Mouse (Mus musculus) retina, adult 2 months (tissue): ENCODE data around the gene Msantd2.

Experiments
- DNase-seq: peaks from one replicate; pipeline ENCODE4 v3.0.0-alpha.2; 2012; ENCODE audit warnings: low read depth, low spot score

The Msantd2 gene

DNA sequence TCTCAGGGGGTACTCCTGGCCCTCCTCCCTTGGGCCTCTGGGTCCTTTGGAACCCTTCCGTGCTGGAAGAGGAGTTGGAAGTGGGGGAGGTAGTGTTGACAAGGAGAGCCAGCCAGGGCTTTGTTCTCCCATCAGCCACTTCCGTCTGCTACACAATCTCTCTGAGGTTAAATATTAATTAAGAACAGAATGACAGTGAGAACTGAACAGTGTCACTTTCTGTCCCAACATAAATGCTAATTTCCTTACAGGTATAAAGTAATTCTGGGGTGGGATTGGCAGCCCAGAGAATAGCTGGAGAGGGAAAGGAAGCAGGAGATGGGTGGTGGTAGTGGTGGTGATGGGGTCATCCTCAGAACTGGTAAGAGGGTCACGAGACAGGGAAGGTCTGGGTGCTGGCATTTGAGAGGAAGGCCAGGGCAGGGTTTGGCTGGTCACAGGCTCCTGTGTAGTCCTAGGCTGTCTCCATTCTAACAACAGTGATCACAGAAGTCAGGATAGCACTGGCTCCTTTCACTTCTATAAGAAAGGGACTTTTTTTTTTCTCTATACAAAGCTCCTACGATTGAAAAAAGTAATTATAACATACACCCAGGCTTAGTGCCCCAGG lies 79.6 kb downstream of the Msantd2 start:
- DNase-seq = no peak

DNA sequence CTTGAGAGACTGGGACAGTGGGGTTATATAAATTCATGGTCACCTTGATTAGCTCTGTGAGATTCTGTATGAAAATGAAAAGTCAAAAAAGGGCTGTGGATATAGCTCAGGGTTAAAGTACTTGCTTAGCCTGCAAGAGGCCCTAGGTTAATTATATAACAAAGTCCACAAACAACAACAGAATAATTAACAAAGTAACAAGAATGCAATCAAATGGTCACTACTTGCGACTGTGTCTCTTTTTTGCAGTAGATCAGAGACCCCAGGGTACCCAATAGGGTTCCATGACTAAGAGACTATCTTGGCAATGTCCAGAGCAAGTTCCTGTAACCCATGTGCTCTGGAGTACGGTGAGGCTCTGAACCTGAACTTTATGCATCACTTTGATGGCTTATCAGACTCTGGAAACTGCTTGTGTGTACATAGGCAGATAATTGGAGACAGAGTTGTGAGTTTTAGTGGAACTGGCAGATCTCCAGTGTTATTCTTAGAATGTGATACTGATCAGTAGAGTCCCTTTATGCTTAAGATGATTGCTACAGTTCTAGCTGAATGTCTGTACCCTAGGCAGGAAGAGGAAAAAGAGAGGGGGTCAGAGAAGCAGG lies 80.2 kb downstream of the Msantd2 start:
- DNase-seq = no peak

DNA sequence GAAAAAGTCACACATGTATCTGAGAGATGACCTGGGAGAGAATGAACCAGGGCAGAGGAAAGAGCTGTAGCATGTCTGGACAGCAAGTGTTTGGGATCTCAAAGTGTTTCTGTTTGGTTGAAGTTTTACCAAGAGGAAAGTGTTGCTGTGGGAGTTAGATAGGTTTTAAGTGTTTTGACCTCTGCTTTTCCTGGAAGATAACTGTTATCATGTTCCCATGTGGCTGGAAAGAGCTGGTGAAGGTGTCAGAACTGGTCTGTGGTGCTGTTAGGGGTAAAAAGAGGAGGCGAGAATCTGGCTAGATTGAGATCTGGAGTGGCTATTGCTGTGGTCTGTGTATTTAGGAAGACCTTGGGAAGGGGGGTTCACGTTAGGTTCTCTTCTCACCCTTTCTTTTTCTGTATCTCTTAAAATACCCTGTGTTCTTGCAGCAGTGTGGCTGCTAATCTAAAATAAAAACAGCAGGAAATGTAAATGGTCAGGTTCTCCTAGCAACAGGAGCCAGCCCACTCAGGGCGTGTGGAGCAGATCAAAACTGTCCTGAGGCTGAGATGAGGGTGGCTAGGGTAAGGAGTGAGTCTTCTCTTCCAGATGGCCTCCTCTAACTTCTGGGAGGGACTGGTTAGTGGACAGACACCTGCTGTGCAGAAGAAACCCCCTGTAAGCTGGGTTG lies 83.2 kb downstream of the Msantd2 start:
- no peak for DNase-seq
